Mouse (Mus musculus) intestine, embryonic 14.5 days (tissue): ENCODE results near the gene Gars. TPM values are rescaled to one million over a fixed set of nuclear protein-coding genes. Genes with fewer than 3 reads are reported as not detected.

Experiments
- ATAC-seq: fragments of 200-750 bp; cut with Nextera tagmentation; replicated peaks from 2 replicates; pipeline ENCODE4 v1.8.0; 2017; ENCODE audit warnings: low read depth, moderate number of reproducible peaks, moderate TSS enrichment, moderate library complexity; ENCODE audit not compliant: low FRiP score, low TSS enrichment
- DNase-seq: peaks from one replicate; pipeline ENCODE4 v3.0.0-alpha.2; 2018; ENCODE audit warnings: low spot score
- H3K27ac ChIP-seq: fragments of 300-500 bp; sonication (generic); 2 replicates; pipeline ENCODE4 v1.5.1; 2014; ENCODE audit warnings: low read depth, mild to moderate bottlenecking, control low read depth
- H3K27me3 ChIP-seq: fragments of 300-500 bp; sonication (generic); replicated peaks from 2 replicates; pipeline ENCODE4 v1.6.1; 2014; ENCODE audit warnings: low read length, control low read depth; ENCODE audit not compliant: control insufficient read depth, insufficient read depth
- H3K36me3 ChIP-seq: fragments of 300-500 bp; sonication (generic); 2 replicates; pipeline ENCODE4 v1.6.1; 2014; ENCODE audit warnings: low read length, control low read depth; ENCODE audit not compliant: control insufficient read depth, insufficient read depth
- H3K4me1 ChIP-seq: fragments of 300-500 bp; sonication (generic); replicated peaks from 2 replicates; pipeline ENCODE4 v1.6.1; 2014; ENCODE audit warnings: low read length, control low read depth, mixed read lengths; ENCODE audit not compliant: control insufficient read depth, insufficient read depth
- H3K4me2 ChIP-seq: fragments of 300-500 bp; sonication (generic); 2 replicates; pipeline ENCODE4 v1.6.1; 2014; ENCODE audit warnings: low read length
- H3K4me3 ChIP-seq: fragments of 300-500 bp; sonication (generic); 2 replicates; pipeline ENCODE4 v1.5.1; 2014; ENCODE audit warnings: low read depth, low read length, control low read depth, mixed read lengths
- H3K9ac ChIP-seq: fragments of 300-500 bp; sonication (generic); 2 replicates; pipeline ENCODE4 v1.6.1; 2014; ENCODE audit warnings: mild to moderate bottlenecking, low read length
- H3K9me3 ChIP-seq: fragments of 300-500 bp; sonication (generic); 2 replicates; pipeline ENCODE4 v1.6.1; 2016; ENCODE audit warnings: low read length, control low read depth; ENCODE audit not compliant: control insufficient read depth
- WGBS: fragments of 180-500 bp; shearing (Covaris S2); extraction: QIAGEN DNeasy Blood & Tissue Kit; methylation state at CpG from one replicate; pipeline ENCODE4 v1.1.7; 2014; 5-methylcytosine and 5-hydroxymethylcytosine counted together
- polyA plus RNA-seq: library from polyadenylated mRNA; unstranded; fragments of >200 nt; fragmentation: Nextera tagmentation; extraction: Ambion mirVana; gene quantifications from 2 replicates; pipeline ENCODE4 v1.2.1, GENCODE M21; 2014

Gars gene
- polyA plus RNA-seq, 1 experiment from 2014 or later = 173 TPM

DNA sequence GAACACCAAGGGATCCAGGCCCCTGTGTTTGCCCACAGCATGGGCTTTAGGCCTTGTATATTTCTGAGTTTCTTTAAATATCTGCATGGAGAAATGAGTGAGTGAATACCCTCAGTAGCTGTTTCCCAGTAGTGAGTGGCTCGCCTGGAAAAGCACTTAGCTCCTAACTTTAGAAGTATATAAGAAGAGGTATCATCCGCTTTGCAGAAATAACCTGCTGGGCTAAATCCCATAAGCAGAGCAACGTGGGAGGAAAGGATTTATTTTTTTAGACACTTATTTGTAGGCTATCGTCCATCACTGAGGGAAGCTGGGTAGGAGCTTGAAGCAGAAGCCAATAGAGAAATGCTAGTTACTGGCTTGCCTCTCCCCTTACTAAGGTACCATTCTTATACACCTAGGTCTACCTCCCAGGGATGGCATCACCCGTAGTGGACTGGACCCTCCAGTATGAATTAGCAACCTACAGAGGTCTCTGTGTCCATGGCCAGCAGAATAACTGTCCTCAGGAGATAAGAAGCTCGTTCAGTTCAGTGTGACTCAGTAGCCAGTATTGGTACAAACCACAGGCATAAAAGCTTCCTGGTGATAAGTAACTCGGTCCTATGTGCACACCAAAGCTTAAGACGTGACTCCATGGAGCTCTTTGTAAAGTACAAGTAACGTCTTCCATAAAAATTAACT lies 26.1 kb downstream of the Gars start:
- Histone ChIP-seq H3K36me3 (peaks cover 91% of the 10 kb centered on the region), H3K4me1 (no peaks in the 10 kb centered on the region), H3K4me3 (no peak overlapping the region), H3K9ac (no peak overlapping the region), H3K9me3 (no peaks in the 10 kb centered on the region), H3K4me2 (no peak overlapping the region), H3K27ac (no peak overlapping the region), H3K27me3 (no peaks in the 10 kb centered on the region)
- no peak for ATAC-seq
- WGBS = 91% methylated on average over 9 of the region's 9 CpGs
- no peak for DNase-seq

DNA sequence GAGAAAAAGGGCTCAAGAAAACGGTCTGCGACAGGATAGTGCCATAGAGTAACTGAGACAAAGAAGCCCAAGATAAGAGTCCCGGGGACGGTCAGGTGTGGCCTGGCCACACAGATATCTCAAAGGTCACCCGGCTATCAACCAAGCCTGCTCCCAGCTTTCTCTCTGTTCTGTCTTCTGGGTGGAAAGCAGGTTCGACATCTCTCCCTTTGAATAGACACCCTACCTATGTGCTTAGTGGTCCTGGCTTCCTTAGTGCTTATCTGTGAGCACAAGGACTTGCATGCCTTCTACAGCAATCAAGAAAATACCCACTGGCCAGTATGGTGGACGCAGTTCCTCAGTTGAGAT lies 26.6 kb downstream of the Gars start:
- WGBS = 92% methylated on average over 7 of the region's 7 CpGs
- DNase-seq = no peak
- H3K4me3 ChIP-seq = no peak overlapping the region

DNA sequence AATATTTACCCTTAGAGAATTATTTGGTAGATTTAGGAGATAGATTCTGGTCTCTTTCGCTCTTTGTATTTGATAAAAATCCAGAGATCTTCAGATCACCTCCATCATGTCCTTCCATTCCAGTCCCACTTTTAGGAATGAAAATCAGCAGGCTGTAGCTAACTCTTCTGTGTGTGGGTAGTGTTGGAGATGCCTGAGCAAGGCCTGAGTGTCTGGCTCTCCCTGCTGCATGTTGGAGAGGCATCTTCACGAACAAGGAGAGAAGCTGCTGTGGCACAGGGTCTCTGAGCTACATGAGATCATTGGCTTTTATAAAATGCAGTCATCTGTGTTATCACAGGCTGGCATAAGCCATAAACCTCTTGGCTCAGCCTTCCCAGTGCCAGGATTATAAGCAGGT lies 28.1 kb downstream of the Gars start:
- Histone ChIP-seq H3K4me1 (no peaks in the 10 kb centered on the region), H3K36me3 (peaks cover 91% of the 10 kb centered on the region), H3K4me3 (no peak overlapping the region), H3K9me3 (no peaks in the 10 kb centered on the region), H3K4me2 (no peak overlapping the region), H3K27ac (no peak overlapping the region), H3K27me3 (no peaks in the 10 kb centered on the region), H3K9ac (no peak overlapping the region)
- no peak for DNase-seq
- ATAC-seq = no peak
- 95% methylated on average over 2 of the region's 2 CpGs for WGBS

More for the DNA sequence above, 26.6 kb downstream of the Gars start:
- H3K27me3 ChIP-seq = no peaks in the 10 kb centered on the region
- H3K4me2 ChIP-seq = no peak overlapping the region
- no peak for ATAC-seq
- H3K4me1 ChIP-seq = no peaks in the 10 kb centered on the region
- H3K27ac ChIP-seq = no peak overlapping the region
- H3K9me3 ChIP-seq = no peaks in the 10 kb centered on the region
- peaks cover 91% of the 10 kb centered on the region for H3K36me3 ChIP-seq
- H3K9ac ChIP-seq = no peak overlapping the region

DNA sequence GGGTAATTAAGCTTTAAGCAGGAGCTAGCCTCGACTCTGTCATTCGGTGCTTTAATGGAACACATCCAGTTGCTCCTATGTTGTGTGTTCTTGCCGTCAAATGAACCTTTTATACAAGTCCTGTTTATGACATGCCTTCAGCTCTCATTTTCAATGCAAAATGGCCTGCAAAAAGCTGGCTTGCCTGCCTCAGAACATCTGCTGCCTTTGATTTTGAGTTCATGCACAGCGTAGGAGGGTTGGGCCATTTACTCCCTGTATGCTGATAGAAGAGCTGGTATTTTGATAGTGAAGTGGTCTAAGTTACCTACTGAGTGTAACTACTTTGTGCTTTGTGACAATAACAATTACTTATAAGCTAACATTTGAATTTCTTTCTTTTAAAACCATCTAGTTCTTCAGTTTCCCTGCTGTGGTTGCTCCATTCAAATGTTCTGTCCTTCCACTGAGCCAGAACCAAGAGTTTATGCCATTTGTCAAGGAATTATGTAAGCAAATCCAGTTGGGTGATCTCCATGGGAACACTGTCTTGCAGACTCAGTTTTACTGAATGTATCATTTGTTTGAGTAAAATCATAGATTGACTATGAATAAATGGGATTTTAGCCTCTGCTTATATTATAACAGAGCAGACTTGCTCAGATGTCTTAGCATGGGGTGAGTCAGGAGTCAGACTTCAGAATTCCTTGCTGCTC lies 38.9 kb downstream of the Gars start:
- H3K4me3 ChIP-seq = no peak overlapping the region
- H3K4me1 ChIP-seq = no peaks in the 10 kb centered on the region
- H3K4me2 ChIP-seq = no peak overlapping the region
- H3K9me3 ChIP-seq = no peaks in the 10 kb centered on the region
- H3K36me3 ChIP-seq = peaks cover 91% of the 10 kb centered on the region
- 76% methylated on average over 4 of the region's 4 CpGs for WGBS
- DNase-seq (no peak), ATAC-seq (no peak)
- no peaks in the 10 kb centered on the region for H3K27me3 ChIP-seq
- no peak overlapping the region for H3K27ac ChIP-seq
- no peak overlapping the region for H3K9ac ChIP-seq

DNA sequence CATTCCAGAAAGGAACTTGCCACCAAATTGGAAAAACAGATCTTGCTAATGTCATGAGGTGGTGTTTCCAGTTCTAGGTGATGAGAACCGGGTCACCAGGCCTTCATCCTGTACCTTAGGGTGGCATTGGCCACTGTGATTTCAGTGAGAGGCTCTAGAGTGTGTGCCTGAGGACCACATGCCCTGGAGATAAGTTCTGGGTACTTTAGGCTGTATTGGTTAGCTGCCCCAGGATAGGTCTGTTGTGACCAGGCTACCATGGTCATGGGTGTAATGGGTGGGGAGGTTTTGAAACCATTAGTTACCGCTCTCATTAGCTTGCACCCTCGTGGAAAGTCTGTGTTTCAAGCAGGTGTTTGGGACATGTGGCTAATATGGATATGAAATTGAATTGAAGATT lies 43.6 kb downstream of the Gars start:
- Histone ChIP-seq H3K27me3 (no peaks in the 10 kb centered on the region), H3K27ac (no peak overlapping the region), H3K4me2 (no peak overlapping the region), H3K36me3 (peaks cover 45% of the 10 kb centered on the region), H3K4me1 (no peaks in the 10 kb centered on the region), H3K9ac (no peak overlapping the region), H3K9me3 (no peaks in the 10 kb centered on the region), H3K4me3 (no peak overlapping the region)
- ATAC-seq (no peak), DNase-seq (no peak)
- WGBS = 88% methylated on average over 3 of the region's 3 CpGs

DNA sequence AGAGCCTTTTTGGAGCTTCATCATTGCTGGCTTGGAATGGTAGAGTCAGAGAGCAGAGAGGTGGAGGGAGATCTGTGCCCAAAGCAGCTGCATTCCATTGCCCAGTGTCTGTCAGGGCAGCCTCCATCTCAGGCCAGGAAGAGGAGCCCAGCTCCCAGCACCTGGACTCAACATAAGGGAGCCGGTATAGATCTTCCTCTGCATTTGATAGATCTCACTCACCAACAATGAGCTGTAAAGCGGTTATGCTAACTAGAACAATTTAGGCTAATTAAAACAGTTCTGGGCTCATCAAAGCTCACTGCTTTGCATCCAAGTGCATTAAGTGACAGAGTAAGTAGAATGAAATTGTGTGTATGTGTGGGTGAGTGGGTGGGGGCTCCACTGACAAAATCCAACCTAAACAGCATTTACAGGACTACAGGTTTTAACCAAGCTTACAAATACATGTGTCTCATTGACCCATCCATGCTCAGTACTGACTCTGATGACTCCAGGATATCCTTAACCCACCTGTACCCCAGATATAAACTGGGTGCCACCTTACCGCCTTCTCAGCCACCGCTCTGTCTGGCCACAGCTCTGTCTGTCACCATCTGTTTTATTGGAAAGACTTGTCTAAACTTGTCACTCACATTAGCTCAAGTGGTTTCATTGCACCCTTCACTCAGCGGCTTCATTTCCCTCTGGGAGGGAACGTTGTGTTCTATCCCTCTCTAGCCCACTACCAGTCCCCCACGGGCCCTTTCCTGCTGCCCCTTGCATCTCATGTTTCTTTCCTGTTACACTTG lies 44.6 kb downstream of the Gars start:
- H3K27me3 ChIP-seq = no peaks in the 10 kb centered on the region
- H3K9me3 ChIP-seq = no peaks in the 10 kb centered on the region
- no peaks in the 10 kb centered on the region for H3K4me1 ChIP-seq
- no peak for ATAC-seq
- H3K36me3 ChIP-seq = peaks cover 35% of the 10 kb centered on the region
- DNase-seq = no peak
- H3K4me2 ChIP-seq = no peak overlapping the region
- no peak overlapping the region for H3K4me3 ChIP-seq
- 76% methylated on average over 7 of the region's 7 CpGs for WGBS
- no peak overlapping the region for H3K27ac ChIP-seq
- no peak overlapping the region for H3K9ac ChIP-seq

DNA sequence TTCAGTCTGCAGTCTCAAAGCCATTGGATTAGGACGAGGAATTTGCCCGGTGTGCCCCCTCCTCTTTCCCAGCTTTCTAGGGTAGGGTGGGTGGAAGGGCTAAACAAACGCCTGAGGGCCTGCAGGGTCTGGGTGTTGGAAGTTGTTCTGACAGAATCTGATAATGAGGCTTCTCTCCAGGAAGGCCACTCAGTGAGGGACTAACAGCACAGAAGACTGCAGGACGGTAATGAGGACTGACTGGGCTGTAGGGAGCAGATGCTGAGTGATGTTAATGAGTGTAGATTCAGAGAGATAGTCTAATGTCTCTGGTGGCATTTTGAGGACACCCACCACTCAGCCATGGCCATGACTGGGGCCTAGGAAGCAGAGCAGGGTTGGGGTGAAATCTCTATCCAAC lies 49.5 kb downstream of the Gars start:
- Histone ChIP-seq H3K36me3 (no peaks in the 10 kb centered on the region), H3K4me2 (no peak overlapping the region), H3K9ac (no peak overlapping the region), H3K27ac (no peak overlapping the region), H3K27me3 (no peaks in the 10 kb centered on the region), H3K4me3 (no peak overlapping the region), H3K4me1 (no peaks in the 10 kb centered on the region), H3K9me3 (no peaks in the 10 kb centered on the region)
- DNase-seq (no peak), ATAC-seq (no peak)
- 36% methylated on average over 4 of the region's 4 CpGs for WGBS

DNA sequence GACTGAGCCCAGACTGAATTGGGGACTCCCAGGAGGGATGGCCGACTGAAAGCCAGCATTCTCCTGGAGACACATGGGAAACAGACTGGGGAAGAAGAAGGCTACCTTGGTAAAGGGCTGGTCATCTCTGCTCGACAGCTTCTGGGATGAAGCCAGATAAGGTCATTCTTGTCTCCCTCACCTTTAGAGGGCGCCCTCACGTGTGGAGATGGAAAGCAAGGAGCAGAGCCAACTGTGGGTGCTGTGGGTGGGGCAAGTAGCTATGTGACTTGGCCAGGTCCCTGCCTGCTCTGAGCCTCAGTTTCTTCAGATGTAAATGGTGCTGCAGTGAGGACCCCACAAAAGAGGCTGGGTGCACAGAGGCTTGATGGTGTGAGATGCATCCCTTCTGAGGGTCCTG lies 52.8 kb downstream of the Gars start:
- Histone ChIP-seq H3K9me3 (no peaks in the 10 kb centered on the region), H3K27ac (no peak overlapping the region), H3K4me3 (no peak overlapping the region), H3K4me1 (no peaks in the 10 kb centered on the region), H3K4me2 (no peak overlapping the region), H3K9ac (no peak overlapping the region), H3K36me3 (no peaks in the 10 kb centered on the region), H3K27me3 (no peaks in the 10 kb centered on the region)
- 44% methylated on average over 4 of the region's 4 CpGs for WGBS
- ATAC-seq (no peak), DNase-seq (no peak)
